Mouse (Mus musculus) heart, embryonic 10.5 days (tissue): ENCODE measurements at regions not wholly inside any gene's neighbourhood (a gene's known extent, or its start where the extent isn't known, plus 50 kb on each side); places are given as distances from the start of the nearest gene placed in this dataset.

Source experiments
- DNase-seq: peaks from one replicate; pipeline ENCODE4 v3.0.0-alpha.2; 2017; ENCODE audit warnings: low spot score
- H3K27ac ChIP-seq: fragments of 300-500 bp; sonication (generic); 2 replicates; pipeline ENCODE4 v1.5.1; 2016; ENCODE audit warnings: mild to moderate bottlenecking
- H3K27me3 ChIP-seq: fragments of 300-500 bp; sonication (generic); 2 replicates; pipeline ENCODE4 v1.6.1; 2016; ENCODE audit warnings: mild to moderate bottlenecking; ENCODE audit not compliant: poor library complexity, insufficient read depth, severe bottlenecking
- H3K36me3 ChIP-seq: fragments of 300-500 bp; sonication (generic); 2 replicates; pipeline ENCODE4 v1.6.1; 2016; ENCODE audit warnings: mild to moderate bottlenecking, moderate library complexity
- H3K4me1 ChIP-seq: fragments of 300-500 bp; sonication (generic); 2 replicates; pipeline ENCODE4 v1.6.1; 2016; ENCODE audit warnings: mild to moderate bottlenecking
- H3K4me3 ChIP-seq: fragments of 300-500 bp; sonication (generic); 2 replicates; pipeline ENCODE4 v1.5.1; 2016; ENCODE audit warnings: mild to moderate bottlenecking, moderate library complexity
- H3K9me3 ChIP-seq: fragments of 300-500 bp; sonication (generic); 2 replicates; pipeline ENCODE4 v1.6.1; 2016; ENCODE audit warnings: mild to moderate bottlenecking, moderate library complexity
- WGBS: fragments of 180-500 bp; shearing (Covaris S2); methylation state at CpG from one replicate; pipeline ENCODE4 v1.1.7; 2016; 5-methylcytosine and 5-hydroxymethylcytosine counted together

DNA sequence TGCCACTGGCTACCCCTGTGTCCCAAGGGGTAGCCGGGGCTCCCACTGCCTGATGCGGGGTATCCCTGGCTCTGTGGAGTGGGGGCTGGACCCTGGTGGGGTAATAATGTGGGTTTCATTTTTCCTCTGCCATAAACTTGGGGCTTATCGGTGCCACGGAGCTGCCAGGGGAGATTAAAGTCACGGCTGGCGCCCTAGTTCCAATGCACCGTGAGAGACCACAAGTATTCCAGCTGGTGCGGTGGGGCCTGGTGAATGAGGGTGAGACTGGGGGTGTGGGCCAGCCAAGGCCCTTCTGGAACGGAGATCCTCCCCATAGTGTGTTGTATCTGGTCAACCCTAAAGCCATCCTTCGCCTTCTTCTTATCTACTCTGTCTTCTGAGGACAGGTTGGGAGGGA is 153.3 kb downstream of the Pja1 start:
- H3K27me3 ChIP-seq: peaks cover 39% of the 10 kb centered on the region
- H3K36me3 ChIP-seq: no peaks in the 10 kb centered on the region
- WGBS: 77% methylated on average over 10 of the region's 10 CpGs
- H3K27ac ChIP-seq: no peak overlapping the region
- DNase-seq: no peak
- peaks cover 7% of the 10 kb centered on the region; the same call in 1 of the 2 replicates for H3K4me1 ChIP-seq
- H3K9me3 ChIP-seq: no peaks in the 10 kb centered on the region
- no peak overlapping the region for H3K4me3 ChIP-seq

DNA sequence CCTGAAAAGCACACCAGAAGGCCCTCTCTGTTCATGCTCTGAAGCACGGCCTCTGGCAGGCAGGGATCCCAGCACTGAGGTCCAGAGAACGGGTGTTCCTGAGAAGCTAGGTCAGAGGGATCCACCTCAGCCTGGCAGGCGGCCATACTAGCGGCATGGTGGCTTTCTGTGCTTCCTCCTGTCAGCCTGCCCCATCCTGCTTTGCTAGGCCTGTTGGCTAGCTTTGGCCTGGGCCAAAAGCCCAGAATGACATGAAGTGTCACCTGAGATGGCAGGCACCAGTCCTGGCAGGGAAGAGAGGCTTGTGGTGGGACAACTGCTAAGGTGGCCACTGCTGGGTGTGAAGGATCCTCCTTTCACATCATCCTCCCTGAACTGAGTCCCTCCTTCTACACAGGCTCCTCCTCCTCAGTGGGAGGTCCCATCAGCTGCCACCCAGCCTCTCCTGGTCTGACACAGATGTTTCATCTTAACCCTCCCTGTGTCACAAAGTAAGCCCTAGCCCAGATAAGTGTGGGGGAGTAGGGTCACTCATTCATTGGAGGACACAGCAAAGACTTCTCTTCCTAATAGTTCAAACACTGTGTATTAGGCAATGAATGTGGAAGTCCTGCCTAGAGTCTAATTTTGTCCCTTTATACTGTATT is 154.5 kb downstream of the Pja1 start:
- Histone ChIP-seq H3K27ac (0 out of 2 replicates have a peak overlapping the region, but pooled peaks have one; percentile 16), H3K36me3 (no peaks in the 10 kb centered on the region), H3K9me3 (no peaks in the 10 kb centered on the region), H3K4me3 (no peak overlapping the region), H3K4me1 (peaks cover 7% of the 10 kb centered on the region; the same call in 1 of the 2 replicates), H3K27me3 (peaks cover 39% of the 10 kb centered on the region)
- DNase-seq: no peak
- WGBS: 60% methylated on average over 4 of the region's 4 CpGs

DNA sequence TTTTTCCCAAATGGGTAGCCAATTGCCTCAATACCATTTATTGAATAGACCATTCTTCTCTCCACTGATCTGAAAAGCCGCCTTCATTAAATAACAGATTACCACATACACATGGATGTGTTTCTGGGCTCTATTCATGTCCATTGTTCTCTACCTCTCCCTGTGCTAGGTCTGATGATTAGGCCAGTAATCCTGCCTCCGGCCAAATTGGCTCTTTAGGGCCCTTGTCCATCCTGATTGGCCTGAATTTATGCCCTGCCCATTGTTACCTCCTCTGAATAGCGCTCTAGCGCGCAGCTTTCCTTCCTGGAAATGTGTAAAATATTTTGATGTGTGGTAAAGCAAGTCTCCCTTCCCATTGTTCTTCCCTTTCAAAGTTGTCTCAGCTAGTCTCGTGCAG is 163.2 kb downstream of the Efnb1 start:
- no peaks in the 10 kb centered on the region for H3K9me3 ChIP-seq
- 0 out of 2 replicates have a peak, but pooled peaks cover 7% of the 10 kb centered on the region for H3K4me1 ChIP-seq
- DNase-seq: no peak
- H3K4me3 ChIP-seq: no peak overlapping the region
- no peaks in the 10 kb centered on the region for H3K36me3 ChIP-seq
- peaks cover 44% of the 10 kb centered on the region for H3K27me3 ChIP-seq
- WGBS: 65% methylated on average over 6 of the region's 6 CpGs
- no peak overlapping the region for H3K27ac ChIP-seq

DNA sequence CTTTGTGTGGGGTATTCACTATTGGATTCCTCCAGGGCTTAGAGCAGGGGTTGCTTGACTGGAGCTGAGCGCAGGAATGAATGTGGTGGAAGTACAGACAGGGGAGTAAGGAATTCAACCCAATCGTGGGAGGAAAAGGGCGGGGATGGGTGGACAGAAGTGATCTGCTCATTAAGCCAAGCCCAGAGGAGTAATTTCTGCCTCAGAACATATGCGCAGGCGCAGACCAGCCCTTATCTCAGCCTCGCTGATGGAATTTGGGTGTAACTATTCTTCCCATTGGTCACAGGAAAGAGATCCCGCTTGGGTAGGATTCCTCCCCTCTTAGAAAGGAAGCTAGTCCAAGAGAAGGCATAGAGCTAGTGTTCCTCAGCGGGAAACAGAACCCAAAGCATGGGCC is 158.8 kb downstream of the Efnb1 start:
- Histone ChIP-seq H3K36me3 (no peaks in the 10 kb centered on the region), H3K4me3 (no peak overlapping the region), H3K4me1 (peaks cover 32% of the 10 kb centered on the region), H3K9me3 (no peaks in the 10 kb centered on the region), H3K27me3 (peaks cover 74% of the 10 kb centered on the region; the same call in 1 of the 2 replicates), H3K27ac (no peak overlapping the region)
- DNase-seq: no peak
- WGBS: 53% methylated on average over 8 of the region's 8 CpGs

DNA sequence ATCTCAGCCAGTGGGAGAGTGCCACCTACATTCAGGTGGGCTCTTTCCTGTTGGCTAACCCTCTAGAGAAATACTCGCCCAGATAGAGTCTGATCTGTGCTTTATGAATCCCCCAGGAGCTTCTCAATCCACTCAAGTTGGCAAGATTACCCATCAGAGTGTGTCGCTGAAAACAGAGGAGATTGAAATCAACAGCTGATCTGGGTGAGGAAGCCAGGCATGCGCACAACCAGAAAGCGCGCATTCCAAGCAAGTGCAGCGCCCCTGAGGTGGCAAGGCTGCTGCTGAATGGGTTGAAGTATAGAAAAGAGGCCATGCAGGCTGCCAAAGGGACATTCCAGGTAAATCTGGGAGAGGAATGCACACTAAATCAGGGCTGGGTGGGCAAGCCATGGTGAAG is 158.0 kb downstream of the Efnb1 start:
- DNase-seq: no peak
- Histone ChIP-seq H3K27ac (0 out of 2 replicates have a peak overlapping the region, but pooled peaks have one; percentile 16), H3K4me3 (no peak overlapping the region), H3K27me3 (peaks cover 77% of the 10 kb centered on the region; the same call in 1 of the 2 replicates), H3K9me3 (no peaks in the 10 kb centered on the region), H3K36me3 (no peaks in the 10 kb centered on the region), H3K4me1 (peaks cover 32% of the 10 kb centered on the region)
- WGBS: 63% methylated on average over 6 of the region's 6 CpGs

DNA sequence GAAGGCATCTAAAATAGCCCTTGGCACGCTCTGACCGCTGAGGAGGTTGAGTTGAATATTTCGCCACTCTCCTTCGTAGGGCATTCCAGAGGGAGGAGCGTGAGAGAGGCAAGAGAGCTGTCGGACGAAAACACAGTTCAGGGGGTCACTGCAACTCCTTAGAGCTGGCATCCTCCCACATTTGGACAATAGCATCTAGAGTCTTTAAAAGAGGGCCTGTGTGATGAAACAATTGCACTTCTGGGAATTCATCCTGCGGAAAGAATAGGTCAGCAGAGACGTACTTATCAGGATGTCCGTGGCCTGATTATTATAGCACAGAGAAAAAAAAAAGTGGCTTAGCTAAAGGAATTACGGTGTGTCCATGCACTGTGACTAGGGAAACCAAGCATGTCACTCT is 156.8 kb downstream of the Efnb1 start:
- Histone ChIP-seq H3K27ac (peak overlapping the region; percentile 76; the same call in 1 of the 2 replicates), H3K4me1 (peaks cover 32% of the 10 kb centered on the region), H3K9me3 (no peaks in the 10 kb centered on the region), H3K36me3 (no peaks in the 10 kb centered on the region), H3K27me3 (peaks cover 81% of the 10 kb centered on the region; the same call in 1 of the 2 replicates), H3K4me3 (no peak overlapping the region)
- no peak for DNase-seq
- 50% methylated on average over 11 of the region's 11 CpGs for WGBS

DNA sequence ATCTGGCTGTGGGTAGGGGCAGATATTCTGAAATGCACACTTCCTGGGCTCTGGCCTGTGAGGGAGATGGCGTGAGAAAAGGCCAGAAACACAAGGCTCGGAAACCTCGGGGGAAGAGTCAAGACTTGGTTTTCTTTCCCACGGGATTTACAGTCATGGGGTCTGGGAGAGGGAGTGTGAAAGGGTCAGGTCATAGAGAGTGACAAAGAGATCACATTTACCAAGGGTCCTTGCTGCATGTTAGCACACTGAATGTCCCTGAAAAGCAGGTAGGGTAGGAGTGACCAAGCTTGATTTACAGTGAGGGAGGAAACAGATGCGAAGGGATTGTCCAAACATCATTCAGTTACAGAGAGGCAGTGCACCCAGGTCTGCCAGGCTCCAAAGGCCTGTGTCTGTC is 156.0 kb downstream of the Efnb1 start:
- no peaks in the 10 kb centered on the region for H3K36me3 ChIP-seq
- no peak for DNase-seq
- H3K27ac ChIP-seq: peak overlapping the region; percentile 76
- whole genome bisulfite sequencing: 43% methylated on average over 5 of the region's 5 CpGs
- no peaks in the 10 kb centered on the region for H3K9me3 ChIP-seq
- peaks cover 89% of the 10 kb centered on the region; the same call in 1 of the 2 replicates for H3K27me3 ChIP-seq
- peaks cover 39% of the 10 kb centered on the region for H3K4me1 ChIP-seq
- 0 out of 2 replicates have a peak overlapping the region, but pooled peaks have one; percentile 12 for H3K4me3 ChIP-seq

DNA sequence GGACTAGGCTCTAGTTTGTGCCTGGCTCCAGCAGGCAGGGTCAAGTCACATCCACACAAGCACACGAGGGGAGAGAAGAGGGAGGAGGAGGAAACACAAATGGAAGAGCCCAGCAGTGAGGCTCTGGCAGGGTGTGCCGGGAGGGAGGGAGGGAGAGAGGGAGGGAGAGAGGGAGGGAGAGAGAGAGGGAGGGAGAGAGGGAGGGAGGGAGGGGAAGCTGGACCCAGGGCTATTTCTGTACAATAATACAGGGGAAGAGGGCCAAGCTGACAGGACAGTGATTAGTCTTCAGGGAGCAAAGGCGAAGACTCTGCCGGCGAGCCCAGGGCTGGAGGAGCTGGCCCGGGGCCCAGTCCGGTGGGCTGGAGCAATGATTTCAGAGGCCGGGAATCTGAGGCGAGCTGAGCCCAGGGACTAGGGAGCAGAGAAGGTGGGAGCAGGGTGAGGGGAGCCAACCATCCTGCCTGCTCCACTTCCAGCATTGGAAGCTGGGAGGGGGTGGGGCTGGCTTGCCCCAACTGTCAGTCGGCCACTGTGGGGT is 155.6 kb downstream of the Efnb1 start:
- no peaks in the 10 kb centered on the region for H3K36me3 ChIP-seq
- no peaks in the 10 kb centered on the region for H3K9me3 ChIP-seq
- peaks cover 93% of the 10 kb centered on the region; the same call in 1 of the 2 replicates for H3K27me3 ChIP-seq
- DNase-seq: peak; percentile 78
- peak overlapping the region; percentile 76 for H3K27ac ChIP-seq
- peaks cover 44% of the 10 kb centered on the region for H3K4me1 ChIP-seq
- 0 out of 2 replicates have a peak overlapping the region, but pooled peaks have one; percentile 12 for H3K4me3 ChIP-seq
- 38% methylated on average over 8 of the region's 10 CpGs for WGBS

DNA sequence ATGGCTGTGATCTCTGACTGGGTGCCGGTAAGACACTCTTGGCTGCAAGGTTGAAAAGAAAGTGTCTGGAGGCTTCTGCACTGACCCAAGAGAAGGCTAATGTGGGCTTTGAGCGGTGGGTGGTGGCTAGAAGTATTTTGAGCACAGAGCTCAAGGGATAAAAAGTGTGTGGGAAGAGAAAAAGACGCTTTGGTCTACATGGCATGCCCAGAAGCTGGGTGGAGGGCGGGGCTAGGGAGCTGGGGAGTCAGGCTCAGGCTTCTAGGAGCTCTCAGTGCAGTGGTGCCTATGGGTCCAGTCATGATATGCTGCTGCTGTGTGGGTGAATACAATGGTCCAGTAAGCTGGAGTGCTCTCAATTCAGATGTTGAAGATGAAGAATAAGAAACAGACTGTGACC is 152.1 kb downstream of the Efnb1 start:
- 74% methylated on average over 4 of the region's 4 CpGs for WGBS
- no peak overlapping the region for H3K4me3 ChIP-seq
- H3K4me1 ChIP-seq: peaks cover 58% of the 10 kb centered on the region

DNA sequence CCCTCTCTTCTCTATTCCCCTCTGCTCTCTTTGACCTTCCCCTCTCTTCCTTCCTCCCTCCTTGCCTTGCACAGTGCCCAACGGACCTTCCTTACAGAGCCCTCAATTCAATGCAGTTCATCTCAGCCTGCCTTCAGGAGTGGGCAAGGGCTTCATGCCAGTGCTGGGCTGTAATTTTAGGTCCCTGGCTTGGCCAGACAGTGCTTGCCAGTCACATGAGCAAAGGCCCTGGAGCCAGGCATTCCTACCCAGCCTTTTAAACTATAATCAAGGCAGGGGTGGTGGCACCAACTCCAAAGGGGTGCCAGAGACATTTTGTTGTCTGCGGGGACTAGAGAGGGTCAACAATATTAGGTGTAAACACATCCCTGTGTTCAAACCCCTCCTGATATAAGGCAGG is 150.9 kb downstream of the Efnb1 start:
- Histone ChIP-seq H3K9me3 (no peaks in the 10 kb centered on the region), H3K27ac (peak overlapping the region; percentile 81; the same call in 1 of the 2 replicates), H3K36me3 (no peaks in the 10 kb centered on the region), H3K4me1 (peaks cover 48% of the 10 kb centered on the region), H3K27me3 (peaks cover 87% of the 10 kb centered on the region), H3K4me3 (no peak overlapping the region)
- no peak for DNase-seq
- WGBS: 54% methylated on average over 2 of the region's 2 CpGs

More for the DNA sequence above, 152.1 kb downstream of the Efnb1 start:
- Histone ChIP-seq H3K9me3 (no peaks in the 10 kb centered on the region), H3K27ac (no peak overlapping the region), H3K27me3 (peaks cover 87% of the 10 kb centered on the region), H3K36me3 (no peaks in the 10 kb centered on the region)
- no peak for DNase-seq

DNA sequence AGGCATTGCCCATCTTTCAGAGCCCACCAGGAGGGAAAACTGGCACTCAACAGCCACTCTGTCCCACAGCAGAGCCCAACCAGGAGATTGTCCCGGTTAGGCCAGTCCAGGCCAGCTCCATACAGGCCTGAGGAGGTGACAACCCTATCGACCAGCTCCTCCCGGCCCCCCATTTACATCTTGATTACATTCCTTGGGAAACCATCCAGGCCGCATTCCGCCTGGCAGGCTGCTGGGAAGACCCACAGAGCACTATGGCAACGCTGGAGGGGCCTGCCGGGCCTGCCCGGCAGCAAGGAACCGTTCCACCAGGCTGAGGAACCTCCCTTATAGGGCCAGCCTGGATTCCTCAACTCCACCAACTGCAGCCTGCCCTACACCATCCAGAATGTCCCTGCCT is 149.7 kb downstream of the Efnb1 start:
- Histone ChIP-seq H3K27ac (peak overlapping the region; percentile 81), H3K9me3 (no peaks in the 10 kb centered on the region), H3K4me1 (peaks cover 43% of the 10 kb centered on the region), H3K4me3 (no peak overlapping the region), H3K36me3 (no peaks in the 10 kb centered on the region), H3K27me3 (peaks cover 87% of the 10 kb centered on the region)
- peak; percentile 89 for DNase-seq
- 26% methylated on average over 9 of the region's 9 CpGs for WGBS

DNA sequence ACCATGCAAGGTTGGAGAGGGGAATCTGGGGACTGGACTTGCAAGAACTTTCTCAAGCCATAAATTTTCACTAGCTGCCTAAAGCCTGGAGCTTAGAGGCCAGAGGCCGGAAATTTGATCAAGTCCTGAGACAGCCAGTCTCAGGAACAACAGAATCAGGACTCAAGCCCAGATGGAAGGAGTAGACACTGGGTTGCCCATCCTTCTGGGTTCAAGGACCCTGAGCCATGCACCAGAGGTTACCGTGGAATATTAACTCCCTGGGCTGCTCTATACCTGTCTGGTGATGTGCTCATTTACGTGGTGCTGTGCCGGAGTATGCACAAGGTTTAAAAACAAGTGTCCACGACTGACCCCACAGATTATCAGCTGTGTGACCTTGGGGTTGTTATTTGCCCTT is 145.1 kb downstream of the Efnb1 start:
- no peaks in the 10 kb centered on the region for H3K9me3 ChIP-seq
- no peaks in the 10 kb centered on the region for H3K36me3 ChIP-seq
- peaks cover 28% of the 10 kb centered on the region for H3K4me1 ChIP-seq
- peaks cover 74% of the 10 kb centered on the region for H3K27me3 ChIP-seq
- peak overlapping the region; percentile 29; the same call in 1 of the 2 replicates for H3K27ac ChIP-seq
- no peak overlapping the region for H3K4me3 ChIP-seq
- no peak for DNase-seq
- 66% methylated on average over 5 of the region's 5 CpGs for WGBS

DNA sequence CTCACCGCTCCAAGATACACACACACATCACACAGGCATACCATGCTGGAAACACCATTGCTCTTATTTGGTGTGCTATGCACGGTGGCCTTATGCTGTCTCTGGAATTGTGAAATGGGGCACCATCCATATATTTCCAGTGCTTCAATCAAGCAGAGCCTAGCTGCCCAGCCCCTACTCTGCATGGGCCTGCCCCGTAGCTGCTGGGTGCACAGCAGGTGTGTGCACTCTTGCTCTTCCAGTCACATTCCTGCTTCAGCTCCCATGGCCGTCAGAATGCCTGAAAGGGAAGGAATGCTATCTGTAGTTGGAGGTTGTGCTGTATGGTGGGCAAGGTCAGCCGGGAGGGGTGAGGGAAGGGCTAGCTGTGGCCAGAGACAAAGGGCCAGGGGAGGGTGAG is 144.6 kb downstream of the Efnb1 start:
- 55% methylated on average over 5 of the region's 5 CpGs for WGBS
- Histone ChIP-seq H3K4me1 (peaks cover 24% of the 10 kb centered on the region), H3K36me3 (no peaks in the 10 kb centered on the region), H3K4me3 (no peak overlapping the region), H3K27ac (peak overlapping the region; percentile 29; the same call in 1 of the 2 replicates), H3K9me3 (no peaks in the 10 kb centered on the region), H3K27me3 (peaks cover 69% of the 10 kb centered on the region)
- no peak for DNase-seq
